Mouse (Mus musculus) embryo, embryonic 10 days (tissue): Measurements from ENCODE around the gene Gm49673.
"Not testable (repeated sequence)": the region's sequence is repeated elsewhere in the genome, so short reads cannot be mapped to it uniquely, and the experiment has no call there.

Source experiments
- DNase-seq: peaks from one replicate; pipeline ENCODE4 v3.0.0-alpha.2; 2015; ENCODE audit warnings: low spot score

Gm49673 gene

GRCm38 (mm10) chr17:8147439-8148316 is at the start of gene Gm49673, which contains the start of gene Rnaset2a:
Gm49673 (minus strand) TSS chr17:8147788.
Rnaset2a (minus strand) TSS chr17:8148097.
- DNase-seq = peak; percentile 31

GRCm38 (mm10) chr17:8195685-8196376 is 48.2 kb upstream of the Gm49673 start:
- no peak for DNase-seq

- DNase-seq = no peak
These were observed 46.1 kb upstream of the Gm49673 start for GRCm38 (mm10) chr17:8193678-8194077.

GRCm38 (mm10) chr17:8184217-8184616 is 36.6 kb upstream of the Gm49673 start:
- no peak for DNase-seq

- DNase-seq = no peak
These were observed 36.2 kb upstream of the Gm49673 start for GRCm38 (mm10) chr17:8183815-8184214.

- no peak for DNase-seq
These were observed 29.5 kb upstream of the Gm49673 start for GRCm38 (mm10) chr17:8177090-8177489.

- DNase-seq = no peak
These were observed 23.5 kb upstream of the Gm49673 start for GRCm38 (mm10) chr17:8171081-8171480.

- no peak for DNase-seq
These were observed 22.7 kb upstream of the Gm49673 start for GRCm38 (mm10) chr17:8170331-8170730.

- DNase-seq = not testable (repeated sequence)
These were observed 19.8 kb upstream of the Gm49673 start for GRCm38 (mm10) chr17:8167436-8167835.

- not testable (repeated sequence) for DNase-seq
These were observed 18.9 kb upstream of the Gm49673 start for GRCm38 (mm10) chr17:8166454-8166853.

- not testable (repeated sequence) for DNase-seq
These were observed 18.4 kb upstream of the Gm49673 start for GRCm38 (mm10) chr17:8165977-8166376.

- DNase-seq = not testable (repeated sequence)
These were observed 18.0 kb upstream of the Gm49673 start for GRCm38 (mm10) chr17:8165608-8165945.

GRCm38 (mm10) chr17:8164701-8165607 is 17.4 kb upstream of the Gm49673 start, which contains the start of gene Fgfr1op:
Fgfr1op (plus strand) TSS chr17:8165501.
- not testable (repeated sequence) for DNase-seq

GRCm38 (mm10) chr17:8160969-8161368 is 13.4 kb upstream of the Gm49673 start:
- DNase-seq = peak; percentile 4

GRCm38 (mm10) chr17:8158627-8159026 is 11.0 kb upstream of the Gm49673 start:
- not testable (repeated sequence) for DNase-seq

GRCm38 (mm10) chr17:8155982-8156381 is 8.4 kb upstream of the Gm49673 start:
- DNase-seq = not testable (repeated sequence)

GRCm38 (mm10) chr17:8155010-8155409 is 7.4 kb upstream of the Gm49673 start:
- not testable (repeated sequence) for DNase-seq

GRCm38 (mm10) chr17:8146931-8147330 is 657 bp downstream of the Gm49673 start:
- not testable (repeated sequence) for DNase-seq

- peak; percentile 3 for DNase-seq
These were observed 3.5 kb downstream of the Gm49673 start for GRCm38 (mm10) chr17:8143802-8144673.

GRCm38 (mm10) chr17:8140210-8140609 is 7.4 kb downstream of the Gm49673 start:
- not testable (repeated sequence) for DNase-seq

- not testable (repeated sequence) for DNase-seq
These were observed 9.5 kb downstream of the Gm49673 start for GRCm38 (mm10) chr17:8138116-8138515.
